Mouse (Mus musculus) liver, embryonic 11.5 days (tissue): ENCODE measurements around the gene Mid2. TPM values are rescaled to one million over a fixed set of nuclear protein-coding genes. Genes with fewer than 3 reads are reported as not detected.

Experiments
- ATAC-seq: fragments of 200-750 bp; cut with Nextera tagmentation; replicated peaks from 2 replicates; pipeline ENCODE4 v1.8.0; 2017; ENCODE audit warnings: moderate number of reproducible peaks, mild to moderate bottlenecking, moderate TSS enrichment, moderate library complexity; ENCODE audit not compliant: low FRiP score
- DNase-seq: peaks from one replicate; pipeline ENCODE4 v3.0.0-alpha.2; 2017; ENCODE audit warnings: low spot score
- H3K27ac ChIP-seq: fragments of 300-500 bp; sonication (generic); 2 replicates; pipeline ENCODE4 v1.5.1; 2014; ENCODE audit warnings: mild to moderate bottlenecking, low read depth, low read length, control low read depth
- H3K27me3 ChIP-seq: fragments of 300-500 bp; sonication (generic); replicated peaks from 2 replicates; pipeline ENCODE4 v1.6.1; 2014; ENCODE audit warnings: low read length, mixed read lengths; ENCODE audit not compliant: control insufficient read depth, insufficient read depth
- H3K36me3 ChIP-seq: fragments of 300-500 bp; sonication (generic); 2 replicates; pipeline ENCODE4 v1.6.1; 2014; ENCODE audit warnings: mild to moderate bottlenecking, low read length, moderate library complexity, mixed read lengths; ENCODE audit not compliant: control insufficient read depth, insufficient read depth
- H3K4me1 ChIP-seq: fragments of 300-500 bp; sonication (generic); replicated peaks from 2 replicates; pipeline ENCODE4 v1.6.1; 2014; ENCODE audit warnings: low read length, mixed read lengths; ENCODE audit not compliant: control insufficient read depth, insufficient read depth
- H3K4me2 ChIP-seq: fragments of 300-500 bp; sonication (generic); 2 replicates; pipeline ENCODE4 v1.6.1; 2014; ENCODE audit warnings: mild to moderate bottlenecking, control low read depth, moderate library complexity
- H3K4me3 ChIP-seq: fragments of 300-500 bp; sonication (generic); 2 replicates; pipeline ENCODE4 v1.5.1; 2014; ENCODE audit warnings: low read depth, low read length, control low read depth
- H3K9ac ChIP-seq: fragments of 300-500 bp; sonication (generic); 2 replicates; pipeline ENCODE4 v1.6.1; 2014; ENCODE audit warnings: low read depth, low read length, control low read depth
- H3K9me3 ChIP-seq: fragments of 300-500 bp; sonication (generic); 2 replicates; pipeline ENCODE4 v1.6.1; 2016; ENCODE audit warnings: low read length, inconsistent platforms, mixed read lengths; ENCODE audit not compliant: control insufficient read depth
- WGBS: fragments of 180-500 bp; shearing (Covaris S2); extraction: QIAGEN DNeasy Blood & Tissue Kit; methylation state at CpG from one replicate; pipeline ENCODE4 v1.1.7; 2014; 5-methylcytosine and 5-hydroxymethylcytosine counted together
- polyA plus RNA-seq: library from polyadenylated mRNA; unstranded; fragments of >200 nt; fragmentation: Nextera tagmentation; extraction: Ambion mirVana; gene quantifications from 2 replicates; pipeline ENCODE4 v1.2.1, GENCODE M21; 2014

The Mid2 gene
- polyA plus RNA-seq, 1 experiment from 2014 or later: 1.4 TPM

DNA sequence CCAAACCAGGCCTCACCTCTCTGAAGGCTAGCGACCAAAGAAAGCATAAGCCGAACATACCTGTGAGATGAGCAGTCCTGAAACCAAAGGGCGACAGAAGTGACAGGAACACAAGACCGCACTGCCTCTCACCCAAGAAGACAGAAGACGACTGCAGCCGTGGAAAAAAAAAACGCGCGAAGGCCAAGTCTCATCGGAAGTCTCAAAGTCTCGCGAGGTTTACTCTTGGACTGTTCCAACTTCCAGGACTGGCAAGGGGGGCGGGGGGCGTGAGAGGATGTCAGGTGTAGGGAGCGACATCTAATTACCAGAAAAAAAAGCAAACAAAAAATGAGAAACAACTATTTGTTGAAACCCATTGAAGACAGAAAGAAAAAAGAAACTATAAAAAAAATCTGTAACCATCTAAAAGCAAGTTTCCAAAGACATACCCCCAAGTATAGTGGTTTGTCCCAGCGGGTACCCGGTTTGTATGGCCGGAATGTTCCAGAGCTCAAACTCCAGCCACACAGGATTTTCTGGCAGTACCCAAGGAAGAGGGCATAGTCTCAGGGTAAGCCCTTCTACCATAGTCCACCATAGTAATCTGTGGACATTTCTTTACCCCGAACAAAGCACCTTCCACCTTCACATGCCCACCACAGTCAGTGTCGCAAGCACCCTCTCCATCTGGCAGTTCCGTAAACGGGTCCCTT, 149.1 kb downstream of the Mid2 start, which contains the start of gene Tex13b:
Gene Tex13b, minus strand, starts transcription at position 122 of the 695 bp plus-strand sequence.
- Histone ChIP-seq H3K27me3 (no peaks in the 10 kb centered on the region), H3K4me3 (no peak within 1 kb of the TSS), H3K4me2 (no peak within 1 kb of the TSS), H3K9ac (no peak within 1 kb of the TSS), H3K27ac (no peak within 1 kb of the TSS), H3K9me3 (no peaks in the 10 kb centered on the region), H3K4me1 (no peaks in the 10 kb centered on the region), H3K36me3 (no peaks in the 10 kb centered on the region)
- no peak for ATAC-seq
- no peak for DNase-seq
- 91% methylated on average over 22 of the region's 22 CpGs for WGBS

Other genes starting within 250 kb of the Mid2 start
- 78.3 and 87.7 TPM in 2 replicates for gene Prps1, start 208.0 kb upstream of the Mid2 start, polyA plus RNA-seq
- 31.5 and 32.2 TPM in 2 replicates for gene Tsc22d3, start 63.9 kb upstream of the Mid2 start, polyA plus RNA-seq
- not detected in 2 replicates for gene Tex13b, start 148.8 kb downstream of the Mid2 start, polyA plus RNA-seq
- gene Vsig1, start 243.0 kb downstream of the Mid2 start, polyA plus RNA-seq: 0.64 TPM in 1 of 2 replicates, not detected in the other